Mouse (Mus musculus) olfactory bulb, adult 2 months (tissue): ENCODE results near the gene Olfr1220.

Experiments used
- CTCF ChIP-seq: fragments of 200-500 bp; IDR thresholded peaks from 2 replicates; pipeline ENCODE4 v1.5.1; 2012; ENCODE audit warnings: low read depth, mild to moderate bottlenecking, low read length, moderate library complexity; ENCODE audit not compliant: insufficient read depth
- POLR2A ChIP-seq: fragments of 200-500 bp; IDR thresholded peaks from 2 replicates; pipeline ENCODE4 v1.6.1; 2012; ENCODE audit warnings: mild to moderate bottlenecking, low read depth, low read length, moderate library complexity; ENCODE audit not compliant: insufficient read depth

GRCm38 (mm10) chr2:89105651-89106050, 984 bp downstream of the Olfr1220 start:
- TF ChIP-seq CTCF (no peak), POLR2A (no peak)
